Mouse (Mus musculus) MEL (cell line): Measurements from ENCODE around the gene Adra2a. TPM values are rescaled to one million over a fixed set of nuclear protein-coding genes. Genes with fewer than 3 reads are reported as not detected.

Source experiments
- DNase-seq: peaks from one replicate; pipeline ENCODE4 v3.0.0; 2011; ENCODE audit warnings: low read depth, low spot score
- H3K27ac ChIP-seq: 2 replicates; pipeline ENCODE4 v1.5.1; 2012; ENCODE audit warnings: low read depth, mild to moderate bottlenecking, control low read depth, low read length, moderate library complexity; ENCODE audit not compliant: control insufficient read depth
- H3K27me3 ChIP-seq, 2 experiments: fragments of 150-350 bp in 1 of 2; sonication (generic) in 1 of 2; 2 replicates each; pipeline ENCODE4 v1.6.1; 2012; ENCODE audit warnings: low read length in 2 of 2, mild to moderate bottlenecking in 2 of 2, improper control_type of control experiment in 1 of 2, moderate library complexity in 1 of 2; ENCODE audit not compliant: insufficient read depth in 2 of 2, control insufficient read depth in 1 of 2
- H3K36me3 ChIP-seq, 2 experiments: 2 replicates each; pipeline ENCODE4 v1.6.1; 2012 to 2014; ENCODE audit warnings: low read length in 2 of 2, improper control_type of control experiment in 1 of 2, inconsistent platforms in 1 of 2, mild to moderate bottlenecking in 1 of 2; ENCODE audit not compliant: insufficient read depth in 2 of 2, control insufficient read depth in 1 of 2
- H3K4me1 ChIP-seq, 2 experiments: fragments of 150-350 bp in 1 of 2; sonication (generic) in 1 of 2; 2 replicates each; pipeline ENCODE4 v1.6.1; 2012; ENCODE audit warnings: low read length in 2 of 2, improper control_type of control experiment in 1 of 2, mild to moderate bottlenecking in 1 of 2; ENCODE audit not compliant: insufficient read depth in 2 of 2, control insufficient read depth in 1 of 2
- H3K4me3 ChIP-seq, 2 experiments: fragments of 150-350 bp in 1 of 2; sonication (generic) in 1 of 2; 2 replicates each; pipeline ENCODE4 v1.5.1; 2012; ENCODE audit warnings: low read depth in 2 of 2, low read length in 2 of 2, mild to moderate bottlenecking in 2 of 2, moderate library complexity in 2 of 2, control low read depth in 1 of 2, improper control_type of control experiment in 1 of 2; ENCODE audit not compliant: control insufficient read depth in 1 of 2, insufficient read depth in 1 of 2
- H3K79me2 ChIP-seq: 2 replicates; pipeline ENCODE4 v1.6.1; 2012; ENCODE audit warnings: mild to moderate bottlenecking, low read length, moderate library complexity; ENCODE audit not compliant: control insufficient read depth, poor library complexity, insufficient read depth
- H3K9ac ChIP-seq: 2 replicates; pipeline ENCODE4 v1.6.1; 2012; ENCODE audit warnings: low read depth, mild to moderate bottlenecking, control low read depth, low read length, moderate library complexity; ENCODE audit not compliant: control insufficient read depth, poor library complexity, severe bottlenecking
- H3K9me3 ChIP-seq: fragments of 150-350 bp; sonication (generic); replicated peaks from 2 replicates; pipeline ENCODE4 v1.6.1; 2012; ENCODE audit warnings: mild to moderate bottlenecking, low read length, improper control_type of control experiment, moderate library complexity; ENCODE audit not compliant: insufficient read depth
- BHLHE40 ChIP-seq: IDR thresholded peaks from 2 replicates; pipeline ENCODE4 v1.6.1; 2012; ENCODE audit warnings: low read depth, mild to moderate bottlenecking, inconsistent platforms, low read length, improper control_type of control experiment, borderline replicate concordance
- E2F4 ChIP-seq: IDR thresholded peaks from 2 replicates; pipeline ENCODE4 v1.6.1; 2011; ENCODE audit warnings: low read depth, low read length, improper control_type of control experiment, borderline replicate concordance
- ELF1 ChIP-seq: IDR thresholded peaks from 2 replicates; pipeline ENCODE4 v1.6.1; 2014; ENCODE audit warnings: low read depth, mild to moderate bottlenecking, inconsistent platforms, low read length, improper control_type of control experiment, moderate library complexity
- GATA1 ChIP-seq: IDR thresholded peaks from 2 replicates; pipeline ENCODE4 v1.6.1; 2011; ENCODE audit warnings: low read depth, low read length, improper control_type of control experiment
- HCFC1 ChIP-seq: IDR thresholded peaks from 2 replicates; pipeline ENCODE4 v1.6.1; 2012; ENCODE audit warnings: low read depth, mild to moderate bottlenecking, inconsistent platforms, low read length, improper control_type of control experiment, moderate library complexity
- JUND ChIP-seq: IDR thresholded peaks from 2 replicates; pipeline ENCODE4 v1.6.1; 2011; ENCODE audit warnings: low read depth, mild to moderate bottlenecking, improper control_type of control experiment, low read length
- KAT2A ChIP-seq: conservative IDR thresholded peaks from 2 replicates; pipeline ENCODE4 v1.6.1; 2012; ENCODE audit warnings: low read depth, low read length, improper control_type of control experiment, inconsistent platforms
- MAFK ChIP-seq: IDR thresholded peaks from 2 replicates; pipeline ENCODE4 v1.6.1; 2011; ENCODE audit warnings: low read depth, mild to moderate bottlenecking, low read length, improper control_type of control experiment, borderline replicate concordance
- MAX ChIP-seq: IDR thresholded peaks from 2 replicates; pipeline ENCODE4 v1.6.1; 2011; ENCODE audit warnings: low read length, improper control_type of control experiment
- MAZ ChIP-seq: IDR thresholded peaks from 2 replicates; pipeline ENCODE4 v1.6.1; 2012; ENCODE audit warnings: low read depth, mild to moderate bottlenecking, inconsistent platforms, low read length, improper control_type of control experiment
- MEF2A ChIP-seq: IDR thresholded peaks from 2 replicates; pipeline ENCODE4 v1.6.1; 2014; ENCODE audit warnings: low read depth, mild to moderate bottlenecking, inconsistent platforms, low read length, improper control_type of control experiment; ENCODE audit not compliant: poor library complexity, insufficient replicate concordance, severe bottlenecking; ENCODE audit errors: extremely low read depth
- MXI1 ChIP-seq: IDR thresholded peaks from 2 replicates; pipeline ENCODE4 v1.6.1; 2011; ENCODE audit warnings: mild to moderate bottlenecking, low read depth, low read length, improper control_type of control experiment
- MYB ChIP-seq: IDR thresholded peaks from 2 replicates; pipeline ENCODE4 v1.6.1; 2011; ENCODE audit warnings: mild to moderate bottlenecking, low read depth, low read length, improper control_type of control experiment
- POLR2AphosphoS5 ChIP-seq: IDR thresholded peaks from 2 replicates; pipeline ENCODE4 v1.6.1; 2012; ENCODE audit warnings: low read depth, borderline replicate concordance, mild to moderate bottlenecking, inconsistent platforms, low read length, moderate library complexity, mixed read lengths
- RAD21 ChIP-seq: IDR thresholded peaks from 2 replicates; pipeline ENCODE4 v1.6.1; 2011; ENCODE audit warnings: mild to moderate bottlenecking, low read depth, low read length, improper control_type of control experiment
- SMC3 ChIP-seq: IDR thresholded peaks from 2 replicates; pipeline ENCODE4 v1.6.1; 2011; ENCODE audit warnings: low read depth, low read length, improper control_type of control experiment
- TAL1 ChIP-seq: IDR thresholded peaks from 2 replicates; pipeline ENCODE4 v1.6.1; 2012; ENCODE audit warnings: mild to moderate bottlenecking, inconsistent platforms, low read length, moderate library complexity, mixed read lengths
- TBP ChIP-seq: IDR thresholded peaks from 2 replicates; pipeline ENCODE4 v1.8.0; 2011; ENCODE audit warnings: low read depth, low read length, improper control_type of control experiment
- TCF12 ChIP-seq: IDR thresholded peaks from 2 replicates; pipeline ENCODE4 v1.6.1; 2014; ENCODE audit warnings: low read depth, mild to moderate bottlenecking, inconsistent platforms, low read length, improper control_type of control experiment, moderate library complexity
- UBTF ChIP-seq: IDR thresholded peaks from 2 replicates; pipeline ENCODE4 v1.6.1; 2012; ENCODE audit warnings: low read depth, mild to moderate bottlenecking, inconsistent platforms, low read length, improper control_type of control experiment, moderate library complexity, borderline replicate concordance; ENCODE audit not compliant: insufficient read depth
- USF2 ChIP-seq, 2 experiments: IDR thresholded peaks; 2 replicates each; pipeline ENCODE4 v1.6.1; 2011 to 2012; ENCODE audit warnings: improper control_type of control experiment in 2 of 2, low read length in 2 of 2, borderline replicate concordance in 1 of 2, inconsistent platforms in 1 of 2, low read depth in 1 of 2, mild to moderate bottlenecking in 1 of 2; ENCODE audit not compliant: insufficient read depth in 1 of 2
- ZC3H11A ChIP-seq: IDR thresholded peaks from 2 replicates; pipeline ENCODE4 v1.6.1; 2012; ENCODE audit warnings: low read depth, mild to moderate bottlenecking, inconsistent platforms, low read length, improper control_type of control experiment
- ZKSCAN1 ChIP-seq: IDR thresholded peaks from 2 replicates; pipeline ENCODE4 v1.6.1; 2012; ENCODE audit warnings: low read depth, mild to moderate bottlenecking, inconsistent platforms, low read length, improper control_type of control experiment, moderate library complexity
- ZMIZ1 ChIP-seq: IDR thresholded peaks from 2 replicates; pipeline ENCODE4 v1.6.1; 2012; ENCODE audit warnings: low read depth, mild to moderate bottlenecking, inconsistent platforms, low read length, improper control_type of control experiment, moderate library complexity
- ZNF384 ChIP-seq: IDR thresholded peaks from 2 replicates; pipeline ENCODE4 v1.6.1; 2012; ENCODE audit warnings: low read depth, mild to moderate bottlenecking, inconsistent platforms, low read length, improper control_type of control experiment
- polyA plus RNA-seq, 2 experiments: library from polyadenylated mRNA; stranded (reverse) in 1 of 2; unstranded in 1 of 2; fragments of >175 nt in 1 of 2; fragments of >200 nt in 1 of 2; gene quantifications; 2 replicates each; pipeline versions ENCODE4 v1.2.1 to v1.2.4; 2012; ENCODE audit warnings: low replicate concordance in 2 of 2, low read depth in 1 of 2; ENCODE audit not compliant: insufficient read length in 2 of 2, insufficient read depth in 1 of 2, missing spikeins in 1 of 2
- total RNA-seq: library from RNA; depleted of rRNA; stranded (reverse); fragments of 300-350 nt; gene quantifications from 2 replicates; pipeline ENCODE4 v1.2.3, GENCODE M21; 2012

Gene Adra2a
- total and polyA plus RNA-seq, 3 experiments: 0.58 to 2.7 TPM; not detected in 1

DNA sequence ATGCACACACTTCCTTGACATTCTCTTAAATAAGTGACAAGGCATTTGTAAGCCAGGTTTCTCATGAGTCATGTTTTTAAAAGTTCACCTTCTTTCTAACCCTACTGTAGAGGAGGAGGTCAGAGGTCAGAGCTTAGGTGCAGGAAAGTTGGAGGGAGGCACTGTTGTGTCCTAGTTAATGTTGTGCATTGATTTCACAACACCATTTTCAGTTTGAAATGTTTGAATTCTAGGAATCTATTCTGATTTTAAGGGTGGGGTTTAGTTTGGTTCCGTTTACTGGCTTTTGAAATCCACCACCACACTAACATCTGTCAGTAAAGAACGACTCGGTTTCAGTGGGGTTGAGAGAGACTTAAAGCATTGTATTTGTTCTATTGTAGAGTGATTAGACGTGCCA is 33.0 kb upstream of the Adra2a start:
- no peaks in the 10 kb centered on the region for H3K27me3 ChIP-seq
- no peaks in the 10 kb centered on the region for H3K9me3 ChIP-seq
- no peak overlapping the region for H3K9ac ChIP-seq
- DNase-seq: no peak
- no peak overlapping the region for H3K27ac ChIP-seq
- peaks cover 8% of the 10 kb centered on the region for H3K79me2 ChIP-seq
- peaks cover 0 to 25% of the 10 kb centered on the region in 2 experiments; a peak in 3 of 4 replicates for H3K36me3 ChIP-seq
- peaks cover 6 to 26% of the 10 kb centered on the region in 2 experiments for H3K4me1 ChIP-seq
- TF ChIP-seq MEF2A (no peak), ZNF384 (no peak), RAD21 (no peak), JUND (no peak), MXI1 (no peak), ZC3H11A (no peak), TAL1 (no peak), GATA1 (no peak), UBTF (no peak), ZMIZ1 (no peak)
- H3K4me3 ChIP-seq: no peak overlapping the region

DNA sequence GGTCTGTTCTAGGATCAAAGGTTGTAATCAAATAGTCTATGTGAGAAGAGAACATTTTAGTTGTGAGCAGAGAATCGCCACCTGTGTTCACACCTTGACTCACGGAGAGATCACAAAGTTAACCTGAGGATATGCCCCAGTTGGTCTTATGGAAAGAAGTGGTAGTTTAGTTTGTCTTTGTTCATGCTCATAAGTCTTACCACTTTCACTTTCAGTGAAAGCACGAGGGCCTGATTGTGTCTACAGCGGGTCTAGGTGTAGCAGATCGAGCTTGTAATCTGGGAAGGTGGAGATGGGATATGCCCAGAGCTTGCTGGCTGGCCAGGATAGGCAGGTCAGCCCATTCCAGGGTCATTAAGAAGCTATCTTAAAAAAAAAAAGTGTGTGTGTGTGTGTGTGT is 29.0 kb upstream of the Adra2a start:
- no peak overlapping the region for H3K4me3 ChIP-seq
- H3K36me3 ChIP-seq: peaks cover 8 to 15% of the 10 kb centered on the region in 2 experiments
- no peak for TF ChIP-seq POLR2AphosphoS5
- TF ChIP-seq TBP: no peak
- no peak for TF ChIP-seq TCF12
- no peak for TF ChIP-seq MAZ
- no peak for TF ChIP-seq HCFC1
- no peak for TF ChIP-seq MAFK
- TF ChIP-seq E2F4: no peak
- no peak for TF ChIP-seq UBTF
- TF ChIP-seq SMC3: no peak
- no peak for TF ChIP-seq ZKSCAN1
- no peak for TF ChIP-seq JUND
- TF ChIP-seq RAD21: no peak
- no peak for TF ChIP-seq MYB
- TF ChIP-seq MAX: no peak
- TF ChIP-seq ELF1: no peak
- no peak for TF ChIP-seq ZMIZ1
- TF ChIP-seq KAT2A: no peak
- no peak for TF ChIP-seq MXI1
- no peak for TF ChIP-seq BHLHE40
- TF ChIP-seq USF2 (IDR thresholded peaks at IDR 0.05; ENCODE audit: borderline replicate concordance in 1 of 2, insufficient read depth in 1 of 2, low read depth in 1 of 2, low read length in 2 of 2): no peak
- no peak for DNase-seq
- H3K79me2 ChIP-seq: peaks cover 9% of the 10 kb centered on the region; the same call in 1 of the 2 replicates
- no peaks in the 10 kb centered on the region for H3K9me3 ChIP-seq
- no peak overlapping the region for H3K9ac ChIP-seq
- peaks cover 4 to 18% of the 10 kb centered on the region in 2 experiments for H3K4me1 ChIP-seq
- H3K27ac ChIP-seq: no peak overlapping the region
- no peaks in the 10 kb centered on the region for H3K27me3 ChIP-seq
